Mouse (Mus musculus) hindbrain, embryonic 10.5 days (tissue): Measurements from ENCODE around the gene Rnf43. TPM values are rescaled to one million over a fixed set of nuclear protein-coding genes. Genes with fewer than 3 reads are reported as not detected.

ENCODE experiments used
- DNase-seq: peaks from one replicate; pipeline ENCODE4 v3.0.0-alpha.2; 2017; ENCODE audit warnings: low spot score
- H3K27ac ChIP-seq: fragments of 300-500 bp; sonication (generic); 2 replicates; pipeline ENCODE4 v1.5.1; 2016; ENCODE audit warnings: mild to moderate bottlenecking, moderate library complexity
- H3K27me3 ChIP-seq: fragments of 300-500 bp; sonication (generic); 2 replicates; pipeline ENCODE4 v1.6.1; 2016; ENCODE audit warnings: mild to moderate bottlenecking; ENCODE audit not compliant: poor library complexity, insufficient read depth, severe bottlenecking
- H3K36me3 ChIP-seq: fragments of 300-500 bp; sonication (generic); 2 replicates; pipeline ENCODE4 v1.6.1; 2016; ENCODE audit warnings: mild to moderate bottlenecking, moderate library complexity
- H3K4me1 ChIP-seq: fragments of 300-500 bp; sonication (generic); replicated peaks from 2 replicates; pipeline ENCODE4 v1.6.1; 2016; ENCODE audit warnings: mild to moderate bottlenecking
- H3K4me3 ChIP-seq: fragments of 300-500 bp; sonication (generic); 2 replicates; pipeline ENCODE4 v1.5.1; 2016; ENCODE audit warnings: mild to moderate bottlenecking, moderate library complexity
- H3K9me3 ChIP-seq: fragments of 300-500 bp; sonication (generic); 2 replicates; pipeline ENCODE4 v1.6.1; 2016; ENCODE audit warnings: mild to moderate bottlenecking, moderate library complexity
- WGBS: fragments of 180-500 bp; shearing (Covaris S2); methylation state at CpG from one replicate; pipeline ENCODE4 v1.1.7; 2016; 5-methylcytosine and 5-hydroxymethylcytosine counted together
- polyA plus RNA-seq: library from polyadenylated mRNA; unstranded; fragments of >200 nt; fragmentation: Nextera tagmentation; extraction: Ambion mirVana; gene quantifications from 2 replicates; pipeline ENCODE4 v1.2.1, GENCODE M21; 2016

The Rnf43 gene
- polyA plus RNA-seq, 1 experiment from 2014 or later, result 0.90 TPM

- Histone ChIP-seq H3K27ac (no peak overlapping the region), H3K36me3 (no peaks in the 10 kb centered on the region), H3K4me1 (peaks cover 10% of the 10 kb centered on the region), H3K9me3 (no peaks in the 10 kb centered on the region), H3K27me3 (no peaks in the 10 kb centered on the region), H3K4me3 (no peak overlapping the region)
- WGBS, result 85% methylated on average over 14 of the region's 14 CpGs
- no peak for DNase-seq
Observed at GRCm38 (mm10) chr11:87701877-87702620, 39.5 kb downstream of the Rnf43 start.

- Histone ChIP-seq H3K27me3 (peaks cover 6% of the 10 kb centered on the region), H3K4me3 (no peak overlapping the region), H3K4me1 (peaks cover 24% of the 10 kb centered on the region), H3K36me3 (no peaks in the 10 kb centered on the region), H3K9me3 (no peaks in the 10 kb centered on the region), H3K27ac (no peak overlapping the region)
- WGBS, result 86% methylated on average over 5 of the region's 5 CpGs
- DNase-seq, result no peak
Observed at GRCm38 (mm10) chr11:87703654-87704053, 41.1 kb downstream of the Rnf43 start.

DNA sequence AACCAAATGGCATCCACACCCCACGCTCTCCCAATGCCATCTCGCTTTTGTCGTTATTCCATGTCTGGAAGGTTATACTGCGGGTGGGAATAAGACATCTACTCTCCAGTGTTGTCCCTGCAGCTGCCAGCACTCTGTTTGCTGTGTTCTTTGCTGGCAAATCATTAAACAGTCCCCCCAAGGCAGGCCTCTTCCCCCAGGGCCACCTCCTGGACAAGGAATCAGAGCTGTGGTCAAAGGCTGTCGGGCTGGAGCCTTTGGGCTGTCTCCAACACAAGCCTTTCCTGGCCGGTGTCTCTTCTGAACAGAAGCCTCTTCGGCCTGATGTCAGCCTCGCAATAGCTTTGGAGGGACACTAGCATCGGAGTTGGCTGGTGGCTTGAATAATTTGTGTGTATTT is 41.8 kb downstream of the Rnf43 start:
- 87% methylated on average over 9 of the region's 9 CpGs for WGBS
- Histone ChIP-seq H3K4me1 (peaks cover 30% of the 10 kb centered on the region), H3K27ac (peak overlapping the region; percentile 50; the same call in 1 of the 2 replicates), H3K36me3 (no peaks in the 10 kb centered on the region), H3K4me3 (no peak overlapping the region), H3K9me3 (no peaks in the 10 kb centered on the region), H3K27me3 (peaks cover 12% of the 10 kb centered on the region)
- no peak for DNase-seq

GRCm38 (mm10) chr11:87707570-87707969 is 45.0 kb downstream of the Rnf43 start:
- Histone ChIP-seq H3K36me3 (no peaks in the 10 kb centered on the region), H3K4me3 (no peak overlapping the region), H3K27me3 (peaks cover 35% of the 10 kb centered on the region), H3K9me3 (no peaks in the 10 kb centered on the region), H3K27ac (peak overlapping the region; percentile 64), H3K4me1 (peaks cover 44% of the 10 kb centered on the region)
- WGBS, result 25% methylated on average over 8 of the region's 8 CpGs
- peak; percentile 64 for DNase-seq

- Histone ChIP-seq H3K27ac (no peak overlapping the region), H3K36me3 (no peaks in the 10 kb centered on the region), H3K9me3 (no peaks in the 10 kb centered on the region), H3K27me3 (peaks cover 35% of the 10 kb centered on the region), H3K4me1 (peaks cover 44% of the 10 kb centered on the region), H3K4me3 (no peak overlapping the region)
- DNase-seq, result no peak
- 78% methylated on average over 5 of the region's 5 CpGs for WGBS
Observed at GRCm38 (mm10) chr11:87708979-87709378, 46.5 kb downstream of the Rnf43 start.

GRCm38 (mm10) chr11:87709513-87710261 is 47.2 kb downstream of the Rnf43 start:
- Histone ChIP-seq H3K9me3 (no peaks in the 10 kb centered on the region), H3K36me3 (no peaks in the 10 kb centered on the region), H3K27ac (peak overlapping the region; percentile 69), H3K27me3 (peaks cover 35% of the 10 kb centered on the region), H3K4me3 (peak overlapping the region; percentile 42), H3K4me1 (peaks cover 37% of the 10 kb centered on the region)
- 11% methylated on average over 21 of the region's 21 CpGs for WGBS
- peak; percentile 59 for DNase-seq

DNA sequence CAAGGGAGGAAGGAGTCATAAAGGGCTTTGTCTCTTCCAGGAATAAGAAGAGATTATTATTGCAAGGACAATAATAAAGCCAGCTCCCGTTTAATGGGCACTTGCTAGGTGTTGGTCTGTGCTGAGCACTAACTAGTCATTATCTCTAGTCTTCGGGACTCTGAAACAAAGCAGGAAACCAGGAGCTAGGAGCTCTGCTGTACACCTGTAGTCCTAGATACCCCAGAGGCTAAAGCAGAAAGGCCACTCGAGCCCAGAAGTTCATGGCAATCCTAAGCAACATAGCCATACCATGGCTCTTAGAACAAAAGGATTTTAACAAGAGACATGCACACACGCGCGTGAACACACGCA is 47.7 kb downstream of the Rnf43 start:
- Histone ChIP-seq H3K27ac (peak overlapping the region; percentile 69), H3K4me3 (peak overlapping the region; percentile 42), H3K9me3 (no peaks in the 10 kb centered on the region), H3K36me3 (no peaks in the 10 kb centered on the region), H3K27me3 (peaks cover 35% of the 10 kb centered on the region), H3K4me1 (peaks cover 36% of the 10 kb centered on the region)
- 59% methylated on average over 7 of the region's 7 CpGs for WGBS
- no peak for DNase-seq

DNA sequence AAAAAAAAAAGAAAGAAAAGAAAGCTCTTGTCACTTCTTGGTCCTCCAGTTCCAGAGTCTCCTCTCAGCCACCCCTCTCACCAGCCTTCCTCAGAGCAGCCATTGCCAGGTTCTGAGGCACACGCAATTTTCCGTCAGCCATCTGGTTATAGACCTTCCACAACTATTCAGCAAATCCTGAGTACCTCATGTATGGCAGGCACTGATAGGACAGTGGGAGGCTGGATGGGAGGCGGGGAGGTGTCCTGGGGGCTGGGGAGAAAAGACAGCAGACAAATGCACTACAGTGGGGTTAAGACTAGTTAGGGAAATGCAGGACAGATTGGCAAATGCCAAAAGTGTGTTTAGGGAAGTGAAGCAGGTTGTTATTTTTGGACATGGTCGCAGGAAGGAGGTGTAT is 49.7 kb downstream of the Rnf43 start:
- 83% methylated on average over 4 of the region's 4 CpGs for WGBS
- peaks cover 35% of the 10 kb centered on the region for H3K27me3 ChIP-seq
- H3K4me3 ChIP-seq, result no peak overlapping the region
- no peak for DNase-seq
- peaks cover 33% of the 10 kb centered on the region for H3K4me1 ChIP-seq
- no peaks in the 10 kb centered on the region for H3K36me3 ChIP-seq
- H3K27ac ChIP-seq, result no peak overlapping the region
- H3K9me3 ChIP-seq, result no peaks in the 10 kb centered on the region

DNA sequence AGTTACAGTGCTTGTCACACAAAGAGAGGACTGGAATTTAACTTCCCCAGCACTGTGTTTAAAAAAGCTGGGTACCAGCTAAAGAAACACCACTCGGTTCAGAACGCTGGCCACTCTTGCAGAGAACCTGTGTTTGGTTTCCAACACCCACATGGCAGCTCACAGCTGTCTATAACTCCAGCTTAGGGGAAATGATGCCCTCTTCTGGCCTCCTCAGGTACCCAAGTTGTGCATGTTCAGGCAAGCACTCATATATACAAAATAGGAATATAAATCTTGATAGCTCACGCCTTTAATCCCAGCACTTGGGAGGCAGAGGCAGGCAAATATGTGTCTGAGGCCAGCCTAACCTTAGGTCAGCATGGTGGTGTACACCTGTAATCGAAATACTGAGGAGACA is 53.5 kb downstream of the Rnf43 start:
- no peak for DNase-seq
- H3K36me3 ChIP-seq, result no peaks in the 10 kb centered on the region
- no peak overlapping the region for H3K4me3 ChIP-seq
- peaks cover 6% of the 10 kb centered on the region; the same call in 1 of the 2 replicates for H3K27me3 ChIP-seq
- WGBS, result 88% methylated on average over 4 of the region's 4 CpGs
- H3K9me3 ChIP-seq, result no peaks in the 10 kb centered on the region
- H3K4me1 ChIP-seq, result peaks cover 7% of the 10 kb centered on the region; the same call in 1 of the 2 replicates
- H3K27ac ChIP-seq, result no peak overlapping the region

DNA sequence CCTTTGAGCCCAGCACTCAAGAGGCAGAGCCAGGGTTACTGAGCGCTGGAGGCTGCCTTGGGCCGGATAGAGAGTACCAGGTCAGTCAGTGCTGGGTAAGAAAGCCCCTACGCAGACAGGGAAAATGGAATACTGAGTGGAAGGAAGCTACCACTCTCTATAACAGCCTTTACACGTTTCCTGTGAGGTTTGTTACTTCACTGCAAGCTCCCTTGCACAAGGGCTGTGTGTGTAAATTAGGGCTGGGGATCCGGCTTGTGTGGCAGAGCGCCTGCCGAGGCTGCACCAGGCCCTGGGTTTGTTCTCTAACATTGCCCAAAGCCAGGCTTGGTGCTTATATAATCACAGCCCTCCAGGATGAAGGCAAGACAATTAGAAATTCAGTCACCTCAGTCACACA is 57.0 kb downstream of the Rnf43 start:
- DNase-seq, result no peak
- H3K27me3 ChIP-seq, result no peaks in the 10 kb centered on the region; the same call in 1 of the 2 replicates
- 70% methylated on average over 7 of the region's 7 CpGs for WGBS
- H3K4me3 ChIP-seq, result no peak overlapping the region
- 0 out of 2 replicates have a peak overlapping the region, but pooled peaks have one; percentile 40 for H3K27ac ChIP-seq
- H3K4me1 ChIP-seq, result peaks cover 7% of the 10 kb centered on the region; the same call in 1 of the 2 replicates
- no peaks in the 10 kb centered on the region for H3K9me3 ChIP-seq
- no peaks in the 10 kb centered on the region for H3K36me3 ChIP-seq

GRCm38 (mm10) chr11:87720324-87720723 is 57.8 kb downstream of the Rnf43 start:
- Histone ChIP-seq H3K4me1 (peaks cover 13% of the 10 kb centered on the region), H3K4me3 (no peak overlapping the region), H3K36me3 (no peaks in the 10 kb centered on the region), H3K27ac (no peak overlapping the region), H3K27me3 (no peaks in the 10 kb centered on the region; the same call in 1 of the 2 replicates), H3K9me3 (no peaks in the 10 kb centered on the region)
- DNase-seq, result no peak
- WGBS, result 42% methylated on average over 9 of the region's 9 CpGs

- Histone ChIP-seq H3K9me3 (no peaks in the 10 kb centered on the region), H3K27me3 (no peaks in the 10 kb centered on the region; the same call in 1 of the 2 replicates), H3K4me3 (no peak overlapping the region), H3K4me1 (peaks cover 18% of the 10 kb centered on the region), H3K36me3 (no peaks in the 10 kb centered on the region), H3K27ac (no peak overlapping the region; the same call in 1 of the 2 replicates)
- DNase-seq, result no peak
- WGBS, result 81% methylated on average over 9 of the region's 9 CpGs
Observed at GRCm38 (mm10) chr11:87720839-87721238, 58.3 kb downstream of the Rnf43 start.

DNA sequence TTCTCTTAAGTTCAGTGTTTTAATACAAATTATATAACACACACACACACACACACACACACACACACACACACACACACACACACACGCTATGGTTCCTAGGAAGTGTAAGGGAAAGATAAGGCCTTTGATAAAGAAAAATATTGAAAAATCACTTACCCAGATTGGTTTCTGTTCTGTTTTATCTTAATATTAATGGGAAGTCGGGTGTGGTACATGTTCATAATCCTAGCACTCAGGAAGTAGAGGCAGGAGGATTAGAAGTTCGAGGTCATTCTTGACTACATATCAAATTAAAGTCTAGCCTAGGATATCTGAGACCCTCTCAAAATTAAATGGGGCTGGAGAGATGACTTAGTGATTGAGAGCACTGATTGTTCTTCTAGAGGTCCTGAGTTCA is 59.6 kb downstream of the Rnf43 start:
- no peak overlapping the region for H3K4me3 ChIP-seq
- peaks cover 32% of the 10 kb centered on the region for H3K4me1 ChIP-seq
- H3K9me3 ChIP-seq, result no peaks in the 10 kb centered on the region
- H3K36me3 ChIP-seq, result no peaks in the 10 kb centered on the region
- no peaks in the 10 kb centered on the region; the same call in 1 of the 2 replicates for H3K27me3 ChIP-seq
- no peak overlapping the region for H3K27ac ChIP-seq
- no peak for DNase-seq
- 82% methylated on average over 3 of the region's 3 CpGs for WGBS
